Mouse (Mus musculus): Measurements from ENCODE around the gene 4933411K16Rik. TPM values are rescaled to one million over a fixed set of nuclear protein-coding genes. Genes with fewer than 3 reads are reported as not detected.
A peak's percentile ranks its signal among the peaks of the same experiment; 100 is the strongest.

Gene 4933411K16Rik
- polyA plus RNA-seq, 1 experiment from 2014 or later: 0.15 TPM

DNA sequence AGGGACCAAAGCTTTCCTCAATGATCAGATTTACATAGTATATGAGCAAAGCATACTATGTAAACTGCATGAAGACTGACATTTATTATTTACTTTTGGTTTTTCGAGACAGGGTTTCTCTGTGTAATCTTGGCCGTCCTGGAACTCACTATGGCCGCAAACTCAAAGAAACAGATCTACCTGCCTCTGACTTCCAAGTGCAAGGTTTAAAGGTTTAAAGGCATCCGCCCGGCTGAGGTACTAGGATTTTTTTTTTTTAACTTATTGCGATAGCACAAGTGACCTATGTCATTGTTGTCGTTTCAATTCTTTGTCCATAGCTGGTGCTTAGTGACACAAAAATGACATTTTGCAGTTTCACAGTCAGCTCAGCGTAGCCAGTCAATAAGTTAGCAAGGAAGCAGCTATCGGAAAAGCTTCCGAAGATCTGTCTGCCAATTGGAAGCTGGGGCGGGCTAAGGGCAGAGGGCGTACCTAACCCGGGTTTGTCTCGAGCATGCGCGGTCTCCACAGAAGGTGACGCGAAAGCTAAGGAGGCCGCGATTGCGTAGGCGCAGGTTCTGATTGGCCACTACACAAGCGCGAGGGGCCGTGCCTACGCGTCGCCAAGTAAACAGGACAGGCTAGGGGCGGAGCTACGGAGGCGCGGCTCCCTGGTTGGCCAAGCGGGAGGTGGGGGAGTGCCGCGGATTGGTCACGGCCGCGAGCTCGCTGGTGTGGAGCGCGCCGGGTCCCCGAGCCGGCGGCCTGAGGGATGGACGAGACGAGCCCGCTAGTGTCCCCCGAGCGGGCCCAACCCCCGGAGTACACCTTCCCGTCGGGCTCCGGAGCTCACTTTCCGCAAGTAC is 37.9 kb downstream of the 4933411K16Rik start, which contains the start of gene Pi4k2a:
Gene Pi4k2a, plus strand, starts transcription at position 723 of the 848 bp plus-strand sequence.
- WGBS: 1% methylated on average over 55 of the region's 55 CpGs
- peak; percentile 100 for DNase-seq (ENCODE audit: low spot score)
- H3K9me3 ChIP-seq: no peaks in the 10 kb centered on the region
- peak within 1 kb of the TSS; percentile 96 for H3K27ac ChIP-seq
- peak within 1 kb of the TSS; percentile 97 for H3K4me3 ChIP-seq
- H3K27me3 ChIP-seq (ENCODE audit: insufficient read depth, poor library complexity, severe bottlenecking): no peaks in the 10 kb centered on the region
- H3K36me3 ChIP-seq: peaks cover 7% of the 10 kb centered on the region
- H3K4me1 ChIP-seq: peaks cover 39% of the 10 kb centered on the region

DNA sequence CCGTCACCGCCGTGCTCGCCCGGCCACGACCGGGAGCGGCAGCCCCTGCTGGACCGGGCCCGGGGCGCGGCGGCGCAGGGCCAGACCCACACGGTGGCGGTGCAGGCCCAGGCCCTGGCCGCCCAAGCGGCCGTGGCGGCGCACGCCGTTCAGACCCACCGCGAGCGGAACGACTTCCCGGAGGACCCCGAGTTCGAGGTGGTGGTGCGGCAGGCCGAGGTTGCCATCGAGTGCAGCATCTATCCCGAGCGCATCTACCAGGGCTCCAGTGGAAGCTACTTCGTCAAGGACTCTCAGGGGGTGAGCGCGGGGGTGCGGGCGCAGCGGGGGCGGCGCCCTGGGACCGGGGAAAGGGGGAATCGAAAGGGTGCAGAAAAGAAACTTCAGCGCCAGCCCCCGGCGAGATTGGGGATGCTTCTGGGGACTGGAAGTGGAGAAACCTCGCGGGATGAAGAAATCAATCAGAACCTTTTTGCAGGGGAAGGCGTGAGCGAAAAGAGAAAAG is 38.6 kb downstream of the 4933411K16Rik start:
- Histone ChIP-seq H3K36me3 (peaks cover 11% of the 10 kb centered on the region), H3K4me1 (peaks cover 36% of the 10 kb centered on the region), H3K27ac (peak overlapping the region; percentile 96), H3K27me3 (ENCODE audit: insufficient read depth, poor library complexity, severe bottlenecking) (no peaks in the 10 kb centered on the region), H3K4me3 (peak overlapping the region; percentile 97), H3K9me3 (no peaks in the 10 kb centered on the region)
- DNase-seq (ENCODE audit: low spot score): peak; percentile 84
- WGBS: 0% methylated on average over 52 of the region's 52 CpGs

DNA sequence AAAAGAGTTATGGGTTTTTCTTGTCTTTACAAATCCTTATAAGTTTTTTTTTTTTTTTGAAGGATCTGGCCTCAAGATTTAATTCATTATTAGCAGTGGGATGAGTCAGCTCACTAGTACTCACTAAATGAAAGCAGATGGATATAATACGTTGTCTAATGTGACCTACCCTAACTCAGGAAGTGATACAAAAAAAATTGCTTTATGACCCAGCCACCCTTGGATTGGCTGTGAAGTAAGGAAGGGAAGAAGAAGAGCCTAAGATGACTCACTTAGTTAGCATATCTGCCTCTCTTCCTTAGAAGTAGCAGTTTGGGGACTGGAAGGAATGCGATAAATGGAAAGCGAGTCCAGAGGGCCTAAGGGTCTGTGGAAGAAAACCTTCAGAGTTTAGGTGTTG is 47.4 kb downstream of the 4933411K16Rik start:
- WGBS: 88% methylated on average over 3 of the region's 3 CpGs
- Histone ChIP-seq H3K36me3 (peaks cover 38% of the 10 kb centered on the region), H3K27ac (no peak overlapping the region), H3K27me3 (ENCODE audit: insufficient read depth, poor library complexity, severe bottlenecking) (no peaks in the 10 kb centered on the region), H3K4me1 (no peaks in the 10 kb centered on the region), H3K4me3 (no peak overlapping the region), H3K9me3 (no peaks in the 10 kb centered on the region)
- DNase-seq (ENCODE audit: low spot score): no peak

Other genes with a start within 250 kb of the 4933411K16Rik start
- gene Frat1, start 222.3 kb upstream of the 4933411K16Rik start, polyA plus RNA-seq (2016; fragmentation: Nextera tagmentation; extraction: Ambion mirVana): 3.2 and 6.6 TPM in 2 replicates
- 1.6 and 4.0 TPM in 2 replicates for gene Frat2, start 204.1 kb upstream of the 4933411K16Rik start, polyA plus RNA-seq (2016; fragmentation: Nextera tagmentation; extraction: Ambion mirVana)
- 25.1 and 25.8 TPM in 2 replicates for gene Rrp12, start 156.1 kb upstream of the 4933411K16Rik start, polyA plus RNA-seq (2016; fragmentation: Nextera tagmentation; extraction: Ambion mirVana)
- gene Pgam1, start 140.3 kb upstream of the 4933411K16Rik start, polyA plus RNA-seq (2016; fragmentation: Nextera tagmentation; extraction: Ambion mirVana): 1,222 and 1,272 TPM in 2 replicates
- gene Exosc1, start 118.8 kb upstream of the 4933411K16Rik start, polyA plus RNA-seq (2016; fragmentation: Nextera tagmentation; extraction: Ambion mirVana): 60.1 and 78.1 TPM in 2 replicates
- gene Zdhhc16, start 118.8 kb upstream of the 4933411K16Rik start, polyA plus RNA-seq (2016; fragmentation: Nextera tagmentation; extraction: Ambion mirVana): 73.4 and 78.9 TPM in 2 replicates
- 25.4 and 27.0 TPM in 2 replicates for gene Mms19, start 71.1 kb upstream of the 4933411K16Rik start, polyA plus RNA-seq (2016; fragmentation: Nextera tagmentation; extraction: Ambion mirVana)
- gene Ubtd1, start 70.5 kb upstream of the 4933411K16Rik start, polyA plus RNA-seq (2016; fragmentation: Nextera tagmentation; extraction: Ambion mirVana): 12.4 and 14.0 TPM in 2 replicates
- gene Ankrd2, start 16.2 kb upstream of the 4933411K16Rik start, polyA plus RNA-seq (2016; fragmentation: Nextera tagmentation; extraction: Ambion mirVana): not detected in 2 replicates
- 0.85 and 1.6 TPM in 2 replicates for gene Hoga1, start 6.6 kb upstream of the 4933411K16Rik start, polyA plus RNA-seq (2016; fragmentation: Nextera tagmentation; extraction: Ambion mirVana)
- 18.8 and 22.0 TPM in 2 replicates for gene Morn4, start 34.1 kb downstream of the 4933411K16Rik start, polyA plus RNA-seq (2016; fragmentation: Nextera tagmentation; extraction: Ambion mirVana)
- gene Pi4k2a, start 38.2 kb downstream of the 4933411K16Rik start, polyA plus RNA-seq (2016; fragmentation: Nextera tagmentation; extraction: Ambion mirVana): 18.9 and 23.1 TPM in 2 replicates
- 29.0 and 32.7 TPM in 2 replicates for gene Avpi1, start 76.8 kb downstream of the 4933411K16Rik start, polyA plus RNA-seq (2016; fragmentation: Nextera tagmentation; extraction: Ambion mirVana)
- 6.5 and 8.1 TPM in 2 replicates for gene Marveld1, start 95.2 kb downstream of the 4933411K16Rik start, polyA plus RNA-seq (2016; fragmentation: Nextera tagmentation; extraction: Ambion mirVana)
- 23.9 and 27.8 TPM in 2 replicates for gene Zfyve27, start 111.7 kb downstream of the 4933411K16Rik start, polyA plus RNA-seq (2016; fragmentation: Nextera tagmentation; extraction: Ambion mirVana)
- gene Sfrp5, start 150.0 kb downstream of the 4933411K16Rik start, polyA plus RNA-seq (2016; fragmentation: Nextera tagmentation; extraction: Ambion mirVana): 7.9 and 18.6 TPM in 2 replicates
- 0.06 and 0.11 TPM in 2 replicates for gene Golga7b, start 195.3 kb downstream of the 4933411K16Rik start, polyA plus RNA-seq (2016; fragmentation: Nextera tagmentation; extraction: Ambion mirVana)